Mouse (Mus musculus) hindbrain, embryonic 15.5 days (tissue): Measurements from ENCODE around the gene Ankzf1. TPM values are rescaled to one million over a fixed set of nuclear protein-coding genes. Genes with fewer than 3 reads are reported as not detected.
A peak's percentile ranks its signal among the peaks of the same experiment; 100 is the strongest.

ENCODE experiments used
- ATAC-seq: fragments of 200-750 bp; cut with Nextera tagmentation; 2 replicates; pipeline ENCODE4 v1.8.0; 2017; ENCODE audit warnings: low read depth, moderate number of reproducible peaks, moderate TSS enrichment; ENCODE audit not compliant: low FRiP score
- H3K27ac ChIP-seq: fragments of 300-500 bp; sonication (generic); replicated peaks from 2 replicates; pipeline ENCODE4 v1.5.1; 2015; ENCODE audit warnings: mild to moderate bottlenecking, inconsistent platforms
- H3K27me3 ChIP-seq: fragments of 300-500 bp; sonication (generic); 2 replicates; pipeline ENCODE4 v1.6.1; 2015; ENCODE audit warnings: control low read depth, inconsistent platforms
- H3K36me3 ChIP-seq: fragments of 300-500 bp; sonication (generic); 2 replicates; pipeline ENCODE4 v1.6.1; 2015; ENCODE audit warnings: control low read depth, inconsistent platforms
- H3K4me1 ChIP-seq: fragments of 300-500 bp; sonication (generic); replicated peaks from 2 replicates; pipeline ENCODE4 v1.6.1; 2015; ENCODE audit warnings: control low read depth, inconsistent platforms
- H3K4me2 ChIP-seq: fragments of 300-500 bp; sonication (generic); 2 replicates; pipeline ENCODE4 v1.6.1; 2015; ENCODE audit warnings: moderate library complexity, mild to moderate bottlenecking, inconsistent platforms
- H3K4me3 ChIP-seq: fragments of 300-500 bp; sonication (generic); 2 replicates; pipeline ENCODE4 v1.5.1; 2015; ENCODE audit warnings: mild to moderate bottlenecking, inconsistent platforms
- H3K9ac ChIP-seq: fragments of 300-500 bp; sonication (generic); 2 replicates; pipeline ENCODE4 v1.6.1; 2015; ENCODE audit warnings: inconsistent platforms
- H3K9me3 ChIP-seq: fragments of 300-500 bp; sonication (generic); 2 replicates; pipeline ENCODE4 v1.6.1; 2016; ENCODE audit warnings: control low read depth, inconsistent platforms
- WGBS: fragments of 180-500 bp; shearing (Covaris S2); methylation state at CpG from one replicate; pipeline ENCODE4 v1.1.7; 2015; 5-methylcytosine and 5-hydroxymethylcytosine counted together
- polyA plus RNA-seq: library from polyadenylated mRNA; unstranded; fragments of >200 nt; fragmentation: Nextera tagmentation; extraction: Ambion mirVana; gene quantifications from 2 replicates; pipeline ENCODE4 v1.2.1, GENCODE M21; 2015

The Ankzf1 gene
- polyA plus RNA-seq, 1 experiment from 2014 or later, result 24.2 TPM

DNA sequence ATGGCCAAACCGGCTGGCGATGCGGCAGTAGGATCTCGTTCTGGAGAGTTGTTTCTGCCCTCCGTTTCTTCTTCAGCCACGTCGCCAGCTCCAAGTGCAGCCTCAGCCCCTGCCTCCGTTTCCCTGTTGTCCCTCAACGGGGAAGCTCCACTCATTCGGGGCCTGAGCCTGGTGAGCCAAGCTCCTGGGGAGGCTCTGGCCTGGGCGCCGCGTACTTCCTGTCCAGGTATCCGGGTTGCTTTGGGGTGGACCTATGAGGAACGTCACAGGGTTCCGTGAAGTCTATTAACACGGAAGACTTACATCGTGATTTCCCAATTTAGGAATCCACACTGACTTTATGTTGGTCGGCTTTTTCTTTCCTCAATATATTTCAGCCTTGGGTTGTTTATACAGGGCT is 501 bp downstream of the Ankzf1 start:
- peak overlapping the region; percentile 98 for H3K27ac ChIP-seq
- peak overlapping the region; percentile 82 for H3K4me3 ChIP-seq
- 1% methylated on average over 19 of the region's 19 CpGs for WGBS
- H3K4me2 ChIP-seq, result peak overlapping the region; percentile 94
- H3K36me3 ChIP-seq, result peaks cover 30% of the 10 kb centered on the region
- H3K27me3 ChIP-seq, result no peaks in the 10 kb centered on the region
- H3K9ac ChIP-seq, result peak overlapping the region; percentile 81
- peaks cover 28% of the 10 kb centered on the region for H3K4me1 ChIP-seq
- ATAC-seq, result no peak
- no peaks in the 10 kb centered on the region for H3K9me3 ChIP-seq

DNA sequence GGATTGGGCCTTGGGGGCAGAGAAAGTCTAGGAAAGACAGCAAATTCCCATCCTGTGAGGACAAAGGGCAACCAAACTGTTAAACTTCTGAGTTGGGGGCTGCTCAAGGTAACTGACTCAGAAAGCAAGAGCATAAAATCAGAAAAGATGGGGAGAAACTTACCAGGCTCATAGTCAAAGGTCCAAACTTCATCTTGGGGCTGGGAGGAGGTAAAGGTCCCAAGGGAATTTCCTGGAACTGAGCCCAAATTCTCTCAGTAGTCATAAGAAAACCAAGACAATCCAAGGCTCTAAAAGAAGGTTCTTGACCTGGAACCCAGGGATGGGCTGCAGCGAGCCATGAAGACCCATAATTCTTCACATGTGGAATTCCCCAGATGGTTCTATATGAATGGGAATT is 9.3 kb downstream of the Ankzf1 start:
- no peak overlapping the region for H3K4me2 ChIP-seq
- WGBS, result 96% methylated on average over 1 of the region's 1 CpGs
- no peak overlapping the region for H3K4me3 ChIP-seq
- no peaks in the 10 kb centered on the region for H3K9me3 ChIP-seq
- no peaks in the 10 kb centered on the region for H3K27me3 ChIP-seq
- H3K4me1 ChIP-seq, result no peaks in the 10 kb centered on the region
- no peak overlapping the region for H3K9ac ChIP-seq
- ATAC-seq, result no peak
- H3K36me3 ChIP-seq, result peaks cover 25% of the 10 kb centered on the region
- H3K27ac ChIP-seq, result no peak overlapping the region

DNA sequence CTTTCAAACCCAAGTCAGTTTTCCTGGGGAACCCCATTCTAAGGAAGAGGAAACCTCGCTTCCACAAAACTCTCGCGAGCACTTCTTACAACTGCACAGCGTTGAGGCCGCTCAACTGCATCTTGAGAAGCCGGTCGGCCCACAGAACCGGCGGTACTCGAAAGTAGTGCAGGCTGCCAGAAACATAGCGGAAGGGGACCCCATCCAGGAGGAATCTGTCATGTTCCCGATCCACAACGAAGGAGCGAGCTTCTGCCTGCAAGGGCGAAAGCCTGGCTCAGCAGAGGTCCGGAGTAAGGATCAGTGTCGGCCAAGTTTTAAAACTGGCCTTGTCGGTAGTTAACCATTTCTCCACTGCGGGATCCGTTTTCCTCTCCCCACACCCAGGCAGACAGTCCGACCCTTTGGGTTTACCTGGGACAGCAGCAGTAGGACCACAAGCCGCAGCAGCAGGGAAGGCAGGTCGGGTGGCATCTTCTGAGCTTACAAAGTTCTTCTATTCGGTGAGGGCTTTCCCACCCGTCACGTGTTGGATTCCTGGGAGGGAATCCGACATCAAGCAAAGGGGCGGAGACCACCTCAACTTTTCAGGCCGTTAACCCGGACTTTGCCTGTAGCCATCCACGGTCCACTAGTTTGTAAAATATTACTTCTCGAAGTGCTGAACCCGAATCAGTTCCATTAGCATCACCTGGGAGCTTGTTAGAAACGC is 17.2 kb downstream of the Ankzf1 start:
- Histone ChIP-seq H3K4me1 (peaks cover 48% of the 10 kb centered on the region), H3K9ac (peak overlapping the region; percentile 31), H3K36me3 (peaks cover 10% of the 10 kb centered on the region), H3K27ac (no peak overlapping the region; the same call in 1 of the 2 replicates), H3K4me3 (peak overlapping the region; percentile 92), H3K4me2 (peak overlapping the region; percentile 96), H3K27me3 (no peaks in the 10 kb centered on the region), H3K9me3 (no peaks in the 10 kb centered on the region)
- no peak for ATAC-seq
- 14% methylated on average over 34 of the region's 34 CpGs for WGBS

DNA sequence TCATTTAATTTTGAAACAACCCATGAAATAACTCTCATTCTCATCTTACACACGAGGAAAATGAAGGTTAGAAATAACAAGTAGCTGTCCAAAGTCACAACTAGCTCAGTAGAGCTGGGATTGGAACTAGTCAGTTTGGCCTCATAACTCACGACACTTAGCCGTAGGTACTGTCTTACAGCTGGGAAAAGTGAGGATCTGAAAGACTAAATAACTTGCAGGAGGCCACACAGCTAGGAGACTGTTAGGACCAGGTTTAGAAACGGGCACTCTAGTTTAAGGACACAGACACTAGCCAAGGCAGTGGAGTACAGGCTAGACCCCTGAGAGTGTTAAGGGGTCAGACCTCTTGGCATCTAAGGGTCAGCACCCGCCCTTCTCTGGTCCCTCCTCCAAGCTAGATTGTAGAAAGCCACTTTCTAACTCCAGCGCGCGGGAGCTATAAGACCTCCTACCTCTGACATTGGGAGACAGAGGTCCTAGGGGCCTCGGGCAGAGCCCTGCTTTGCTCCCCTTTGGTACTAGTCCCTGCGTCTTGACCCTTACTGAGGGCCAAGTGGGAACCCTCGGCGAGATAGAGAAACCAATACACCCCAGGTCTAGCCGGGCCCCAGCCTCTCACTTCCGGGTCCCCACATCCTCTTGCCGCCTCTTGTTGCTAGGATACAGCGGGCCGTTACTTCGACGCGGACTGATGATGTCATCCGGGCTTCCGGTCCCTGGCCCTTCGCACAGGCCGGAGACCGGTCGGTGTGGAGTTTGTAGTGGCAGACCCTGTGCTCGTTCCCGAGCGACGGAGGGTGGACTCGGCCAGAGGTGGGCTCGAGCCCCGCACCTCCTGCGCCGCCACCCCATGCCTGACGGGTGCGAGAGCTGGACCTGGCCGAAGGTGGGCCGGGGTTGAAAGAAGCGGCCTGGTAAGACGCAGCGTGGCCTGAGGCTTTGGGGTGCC is 18.5 kb downstream of the Ankzf1 start, which contains the start of the genes Glb1l and Stk16:
Gene Glb1l (minus strand): TSS at position 678 of the 952 bp plus-strand sequence.
Gene Stk16 (plus strand): TSS at position 703 of the 952 bp plus-strand sequence.
- Histone ChIP-seq H3K4me2 (peak within 1 kb of the TSS; percentile 96), H3K4me3 (peak within 1 kb of the TSS; percentile 92), H3K36me3 (peaks cover 18% of the 10 kb centered on the region), H3K9ac (peak within 1 kb of the TSS; percentile 97), H3K4me1 (peaks cover 48% of the 10 kb centered on the region), H3K9me3 (no peaks in the 10 kb centered on the region), H3K27me3 (no peaks in the 10 kb centered on the region), H3K27ac (peak within 1 kb of the TSS; percentile 47; the same call in 1 of the 2 replicates)
- ATAC-seq, result peak; percentile 94
- 5% methylated on average over 42 of the region's 42 CpGs for WGBS

DNA sequence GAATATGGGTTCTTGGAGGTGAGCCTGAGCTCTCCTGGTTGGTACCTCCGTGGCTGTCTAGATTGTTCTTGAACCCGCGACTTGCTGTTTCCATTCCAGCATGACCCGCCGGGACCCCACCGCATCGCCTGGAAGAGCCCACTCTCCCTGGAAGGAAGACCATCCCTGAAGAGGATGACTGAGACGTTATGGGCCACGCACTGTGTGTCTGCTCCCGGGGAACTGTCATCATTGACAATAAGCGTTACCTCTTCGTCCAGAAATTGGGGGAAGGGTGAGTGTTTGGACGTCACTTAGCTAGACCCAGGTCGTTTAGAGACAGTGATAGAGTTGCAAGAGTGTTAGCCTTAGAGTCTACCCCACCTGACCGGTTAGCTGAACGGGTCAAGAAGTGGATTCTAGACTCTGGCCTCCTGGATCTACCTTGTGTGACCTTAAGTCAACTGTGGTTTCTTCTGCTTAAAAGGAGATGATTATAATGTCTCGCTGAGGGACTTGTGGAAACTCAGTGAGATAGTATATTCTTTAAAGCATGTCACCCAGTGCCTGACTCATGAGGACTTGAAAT is 19.3 kb downstream of the Ankzf1 start:
- WGBS, result 15% methylated on average over 17 of the region's 17 CpGs
- peak overlapping the region; percentile 96 for H3K4me2 ChIP-seq
- H3K9ac ChIP-seq, result peak overlapping the region; percentile 97
- peak overlapping the region; percentile 47; the same call in 1 of the 2 replicates for H3K27ac ChIP-seq
- peaks cover 18% of the 10 kb centered on the region for H3K36me3 ChIP-seq
- H3K9me3 ChIP-seq, result no peaks in the 10 kb centered on the region
- H3K27me3 ChIP-seq, result 0 out of 2 replicates have a peak, but pooled peaks cover 4% of the 10 kb centered on the region
- H3K4me3 ChIP-seq, result peak overlapping the region; percentile 92
- ATAC-seq, result peak; percentile 31
- H3K4me1 ChIP-seq, result peaks cover 48% of the 10 kb centered on the region

DNA sequence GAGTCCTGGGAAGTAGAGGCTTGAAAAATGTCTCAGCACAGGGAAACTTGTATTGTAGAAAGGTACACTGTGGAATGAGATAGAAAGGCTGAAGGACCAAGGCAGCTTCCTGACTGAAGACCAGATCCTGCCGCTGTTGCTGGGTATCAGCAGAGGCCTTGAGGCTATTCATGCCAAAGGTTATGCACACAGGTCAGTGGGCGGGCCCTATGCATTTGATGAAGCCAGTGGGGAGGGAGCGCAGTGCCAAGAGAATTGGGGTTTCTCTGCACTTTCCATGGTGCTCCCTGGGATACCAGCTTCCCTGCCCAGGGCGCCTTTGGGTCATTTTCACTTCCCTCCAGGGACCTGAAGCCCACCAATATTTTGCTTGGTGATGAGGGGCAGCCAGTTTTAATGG is 20.6 kb downstream of the Ankzf1 start:
- Histone ChIP-seq H3K4me3 (no peak overlapping the region), H3K27me3 (peaks cover 15% of the 10 kb centered on the region), H3K4me1 (peaks cover 48% of the 10 kb centered on the region), H3K4me2 (no peak overlapping the region), H3K36me3 (peaks cover 18% of the 10 kb centered on the region), H3K9ac (no peak overlapping the region), H3K27ac (no peak overlapping the region), H3K9me3 (no peaks in the 10 kb centered on the region)
- 82% methylated on average over 4 of the region's 4 CpGs for WGBS
- ATAC-seq, result no peak

DNA sequence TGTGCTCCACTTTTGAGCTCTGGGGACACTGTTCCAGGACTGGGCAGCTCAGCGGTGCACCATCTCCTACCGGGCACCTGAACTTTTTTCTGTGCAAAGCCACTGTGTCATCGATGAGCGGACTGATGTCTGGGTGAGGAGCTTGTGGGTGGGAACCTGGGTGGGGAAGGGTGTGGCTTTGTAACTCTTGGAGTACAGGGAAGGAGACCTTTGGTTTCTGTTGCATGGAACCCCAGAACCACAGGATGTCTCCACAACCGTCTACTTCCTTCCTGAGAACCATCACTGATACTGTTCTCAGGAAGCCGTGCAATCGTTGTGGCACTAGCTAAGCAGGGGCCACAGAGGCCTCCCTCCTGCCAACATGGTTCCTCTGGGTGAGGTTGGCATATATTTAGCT is 21.1 kb downstream of the Ankzf1 start:
- no peak overlapping the region for H3K4me2 ChIP-seq
- peaks cover 19% of the 10 kb centered on the region for H3K27me3 ChIP-seq
- no peak overlapping the region for H3K9ac ChIP-seq
- H3K27ac ChIP-seq, result no peak overlapping the region
- H3K4me1 ChIP-seq, result peaks cover 49% of the 10 kb centered on the region
- H3K4me3 ChIP-seq, result no peak overlapping the region
- ATAC-seq, result no peak
- H3K36me3 ChIP-seq, result peaks cover 18% of the 10 kb centered on the region
- 93% methylated on average over 7 of the region's 7 CpGs for WGBS
- no peaks in the 10 kb centered on the region for H3K9me3 ChIP-seq

DNA sequence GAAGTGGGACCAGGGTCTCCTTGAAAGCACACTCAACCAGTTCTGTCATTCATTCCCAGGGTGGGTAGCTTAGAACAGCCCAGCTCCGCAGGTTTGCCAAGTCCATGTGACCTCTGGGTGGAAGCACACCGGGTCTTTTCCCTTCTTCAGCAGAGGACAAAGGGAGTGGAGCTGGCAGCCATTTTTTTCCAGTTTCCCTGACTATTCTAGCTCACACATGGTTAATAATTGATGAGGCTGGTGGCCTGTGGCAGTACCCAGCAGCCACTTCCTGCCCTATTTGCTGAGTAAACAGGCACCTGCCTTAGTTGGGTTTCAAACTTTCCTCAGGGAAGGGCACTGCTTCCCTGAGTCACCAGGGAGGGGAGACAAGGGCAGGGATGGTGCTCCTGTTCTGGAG is 22.5 kb downstream of the Ankzf1 start:
- no peak overlapping the region for H3K9ac ChIP-seq
- no peak overlapping the region for H3K4me3 ChIP-seq
- no peak overlapping the region for H3K4me2 ChIP-seq
- H3K27me3 ChIP-seq, result peaks cover 27% of the 10 kb centered on the region
- no peaks in the 10 kb centered on the region for H3K9me3 ChIP-seq
- WGBS, result 83% methylated on average over 2 of the region's 2 CpGs
- H3K27ac ChIP-seq, result no peak overlapping the region
- peaks cover 50% of the 10 kb centered on the region for H3K4me1 ChIP-seq
- no peak for ATAC-seq
- peaks cover 18% of the 10 kb centered on the region for H3K36me3 ChIP-seq

DNA sequence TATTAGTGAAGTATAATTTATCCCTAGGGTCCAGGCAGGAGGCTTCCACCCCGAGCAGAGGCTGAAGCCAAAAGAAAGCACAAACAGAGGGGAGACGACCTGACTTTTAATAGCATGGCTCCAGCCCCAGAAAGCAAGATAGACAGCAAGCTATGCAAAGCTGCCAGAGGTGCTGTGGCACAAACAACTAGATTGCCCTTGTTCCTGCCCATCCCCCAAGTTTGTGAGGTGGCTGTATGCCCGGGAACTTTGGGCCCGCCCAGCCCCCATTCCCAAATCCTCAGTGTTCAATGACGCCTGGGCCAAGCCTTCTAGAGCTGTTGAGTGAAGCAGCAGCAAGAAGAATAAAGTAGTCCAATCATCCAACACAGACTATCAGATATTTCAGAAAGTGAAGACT is 22.9 kb downstream of the Ankzf1 start:
- no peak overlapping the region for H3K9ac ChIP-seq
- no peaks in the 10 kb centered on the region for H3K9me3 ChIP-seq
- H3K4me3 ChIP-seq, result no peak overlapping the region
- H3K36me3 ChIP-seq, result peaks cover 18% of the 10 kb centered on the region
- H3K4me1 ChIP-seq, result peaks cover 50% of the 10 kb centered on the region
- WGBS, result 75% methylated on average over 5 of the region's 5 CpGs
- no peak overlapping the region for H3K4me2 ChIP-seq
- H3K27me3 ChIP-seq, result peaks cover 31% of the 10 kb centered on the region
- H3K27ac ChIP-seq, result no peak overlapping the region
- no peak for ATAC-seq

DNA sequence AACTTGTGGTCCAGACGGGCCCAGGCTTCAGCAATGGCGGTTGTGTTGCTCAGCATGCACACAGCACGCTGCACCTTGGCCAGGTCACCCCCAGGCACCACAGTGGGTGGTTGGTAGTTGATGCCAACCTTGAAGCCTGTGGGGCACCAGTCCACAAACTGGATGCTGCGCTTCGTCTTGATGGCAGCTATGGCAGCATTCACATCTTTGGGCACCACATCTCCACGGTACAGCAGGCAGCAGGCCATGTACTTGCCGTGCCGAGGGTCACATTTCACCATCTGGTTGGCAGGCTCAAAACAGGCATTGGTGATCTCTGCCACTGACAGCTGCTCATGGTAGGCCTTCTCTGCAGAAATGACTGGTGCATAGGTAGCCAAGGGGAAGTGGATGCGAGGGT is 23.8 kb downstream of the Ankzf1 start:
- ATAC-seq, result no peak
- no peaks in the 10 kb centered on the region for H3K9me3 ChIP-seq
- peaks cover 48% of the 10 kb centered on the region for H3K4me1 ChIP-seq
- no peak overlapping the region for H3K27ac ChIP-seq
- H3K9ac ChIP-seq, result no peak overlapping the region
- H3K4me2 ChIP-seq, result no peak overlapping the region
- WGBS, result 94% methylated on average over 9 of the region's 9 CpGs
- H3K36me3 ChIP-seq, result peaks cover 18% of the 10 kb centered on the region
- no peak overlapping the region for H3K4me3 ChIP-seq
- peaks cover 40% of the 10 kb centered on the region for H3K27me3 ChIP-seq

DNA sequence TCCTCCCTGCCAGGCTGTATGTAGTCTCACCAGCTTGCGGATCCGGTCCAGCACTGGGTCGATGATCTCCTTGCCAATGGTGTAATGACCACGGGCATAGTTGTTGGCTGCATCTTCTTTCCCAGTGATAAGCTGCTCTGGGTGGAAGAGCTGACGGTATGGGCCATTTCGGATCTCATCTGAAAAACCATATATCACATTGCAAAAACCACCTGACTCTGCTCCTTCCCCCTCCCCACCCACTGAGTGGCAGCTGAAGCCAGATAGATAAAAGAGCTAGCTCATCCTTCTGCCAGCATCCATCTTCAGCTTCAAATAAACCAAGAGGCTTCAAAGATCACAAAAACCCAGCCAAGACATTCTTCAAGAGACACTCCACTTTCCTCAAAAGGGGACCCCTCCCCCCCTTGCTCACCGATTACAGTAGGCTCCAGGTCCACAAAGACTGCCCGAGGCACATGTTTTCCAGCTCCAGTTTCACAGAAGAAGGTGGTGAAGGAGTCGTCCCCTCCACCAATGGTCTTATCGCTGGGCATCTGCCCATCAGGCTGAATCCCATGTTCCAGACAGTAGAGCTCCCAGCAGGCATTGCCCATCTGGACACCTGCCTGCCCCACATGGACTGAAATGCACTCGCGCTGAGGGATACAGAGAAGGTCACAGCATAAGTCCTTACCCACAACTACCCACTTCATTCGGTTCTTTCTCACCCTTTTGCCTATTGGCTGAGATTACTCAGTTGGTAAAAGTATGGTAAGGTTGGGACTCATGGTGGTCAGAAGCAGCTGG is 25.0 kb downstream of the Ankzf1 start:
- Histone ChIP-seq H3K27me3 (peaks cover 48% of the 10 kb centered on the region), H3K9ac (no peak overlapping the region), H3K27ac (no peak overlapping the region), H3K36me3 (peaks cover 18% of the 10 kb centered on the region), H3K4me2 (no peak overlapping the region), H3K4me3 (no peak overlapping the region), H3K9me3 (no peaks in the 10 kb centered on the region), H3K4me1 (peaks cover 38% of the 10 kb centered on the region)
- WGBS, result 76% methylated on average over 13 of the region's 13 CpGs
- ATAC-seq, result no peak
